Mouse (Mus musculus): ENCODE measurements around the gene Ffar4. TPM values are rescaled to one million over a fixed set of nuclear protein-coding genes. Genes with fewer than 3 reads are reported as not detected.
A peak's percentile ranks its signal among the peaks of the same experiment; 100 is the strongest.

Ffar4 gene
- not detected in 2 replicates for polyA plus RNA-seq (2015; fragmentation: Nextera tagmentation; extraction: Ambion mirVana)

DNA sequence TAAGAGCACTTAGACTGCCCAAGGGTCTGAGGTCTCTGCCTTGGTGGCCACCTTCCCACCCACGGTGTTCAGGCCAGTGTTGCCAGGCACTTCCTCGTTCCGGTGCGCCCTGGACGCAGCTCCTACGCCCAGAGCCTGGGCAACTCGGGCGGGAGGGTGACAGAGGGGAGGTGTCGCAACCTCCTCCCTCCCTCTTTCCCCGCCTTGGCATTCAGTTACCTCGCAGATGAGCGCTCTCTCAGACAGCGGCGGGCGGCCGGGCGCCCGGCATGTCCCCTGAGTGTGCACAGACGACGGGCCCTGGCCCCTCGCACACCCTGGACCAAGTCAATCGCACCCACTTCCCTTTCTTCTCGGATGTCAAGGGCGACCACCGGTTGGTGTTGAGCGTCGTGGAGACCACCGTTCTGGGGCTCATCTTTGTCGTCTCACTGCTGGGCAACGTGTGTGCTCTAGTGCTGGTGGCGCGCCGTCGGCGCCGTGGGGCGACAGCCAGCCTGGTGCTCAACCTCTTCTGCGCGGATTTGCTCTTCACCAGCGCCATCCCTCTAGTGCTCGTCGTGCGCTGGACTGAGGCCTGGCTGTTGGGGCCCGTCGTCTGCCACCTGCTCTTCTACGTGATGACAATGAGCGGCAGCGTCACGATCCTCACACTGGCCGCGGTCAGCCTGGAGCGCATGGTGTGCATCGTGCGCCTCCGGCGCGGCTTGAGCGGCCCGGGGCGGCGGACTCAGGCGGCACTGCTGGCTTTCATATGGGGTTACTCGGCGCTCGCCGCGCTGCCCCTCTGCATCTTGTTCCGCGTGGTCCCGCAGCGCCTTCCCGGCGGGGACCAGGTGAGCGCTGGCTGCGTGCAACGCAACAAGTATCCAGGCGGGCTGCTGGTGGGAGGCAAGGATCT lies at the start of gene Ffar4:
Ffar4 (plus strand) TSS at position 214 of the 901 bp plus-strand sequence.
- peak within 1 kb of the TSS; percentile 31 for H3K4me3 ChIP-seq
- peaks cover 49% of the 10 kb centered on the region for H3K27me3 ChIP-seq
- H3K27ac ChIP-seq (replicated peaks) = no peak within 1 kb of the TSS
- peak within 1 kb of the TSS; percentile 47; the same call in 1 of the 2 replicates for H3K9ac ChIP-seq
- peak within 1 kb of the TSS; percentile 59 for H3K4me2 ChIP-seq
- H3K36me3 ChIP-seq = no peaks in the 10 kb centered on the region
- H3K9me3 ChIP-seq = no peaks in the 10 kb centered on the region
- ATAC-seq (ENCODE audit: low read depth) = peak; percentile 27; the same call in 1 of the 2 replicates
- WGBS = 1% methylated on average over 76 of the region's 77 CpGs
- H3K4me1 ChIP-seq (replicated peaks) = peaks cover 8% of the 10 kb centered on the region

DNA sequence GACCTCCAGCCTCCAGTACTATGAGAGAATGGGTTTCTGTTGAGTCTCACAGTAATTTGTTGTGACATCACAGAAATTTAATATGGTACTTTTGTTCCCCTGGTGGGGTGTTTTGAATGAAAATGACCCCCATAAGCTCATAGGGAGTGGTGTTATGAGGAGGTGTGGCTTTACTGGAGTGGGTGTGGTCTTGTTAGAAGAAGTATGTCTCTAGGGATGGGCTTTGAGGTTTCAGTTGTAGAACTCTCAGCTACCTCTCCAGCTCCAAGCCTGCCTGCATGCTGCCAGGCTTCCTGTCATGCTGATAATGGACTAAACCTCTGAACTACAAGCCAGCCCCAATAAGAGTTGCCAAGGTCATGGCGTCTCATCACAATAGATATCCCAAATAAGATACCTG lies 47.2 kb upstream of the Ffar4 start:
- Histone ChIP-seq H3K9ac (no peak overlapping the region), H3K27me3 (peaks cover under 1% of the 10 kb centered on the region; the same call in 1 of the 2 replicates), H3K36me3 (no peaks in the 10 kb centered on the region), H3K9me3 (no peaks in the 10 kb centered on the region), H3K4me2 (no peak overlapping the region), H3K4me1 (replicated peaks) (peaks cover 4% of the 10 kb centered on the region), H3K27ac (replicated peaks) (no peak overlapping the region), H3K4me3 (no peak overlapping the region)
- ATAC-seq (ENCODE audit: low read depth) = no peak
- WGBS = 89% methylated on average over 1 of the region's 1 CpGs

DNA sequence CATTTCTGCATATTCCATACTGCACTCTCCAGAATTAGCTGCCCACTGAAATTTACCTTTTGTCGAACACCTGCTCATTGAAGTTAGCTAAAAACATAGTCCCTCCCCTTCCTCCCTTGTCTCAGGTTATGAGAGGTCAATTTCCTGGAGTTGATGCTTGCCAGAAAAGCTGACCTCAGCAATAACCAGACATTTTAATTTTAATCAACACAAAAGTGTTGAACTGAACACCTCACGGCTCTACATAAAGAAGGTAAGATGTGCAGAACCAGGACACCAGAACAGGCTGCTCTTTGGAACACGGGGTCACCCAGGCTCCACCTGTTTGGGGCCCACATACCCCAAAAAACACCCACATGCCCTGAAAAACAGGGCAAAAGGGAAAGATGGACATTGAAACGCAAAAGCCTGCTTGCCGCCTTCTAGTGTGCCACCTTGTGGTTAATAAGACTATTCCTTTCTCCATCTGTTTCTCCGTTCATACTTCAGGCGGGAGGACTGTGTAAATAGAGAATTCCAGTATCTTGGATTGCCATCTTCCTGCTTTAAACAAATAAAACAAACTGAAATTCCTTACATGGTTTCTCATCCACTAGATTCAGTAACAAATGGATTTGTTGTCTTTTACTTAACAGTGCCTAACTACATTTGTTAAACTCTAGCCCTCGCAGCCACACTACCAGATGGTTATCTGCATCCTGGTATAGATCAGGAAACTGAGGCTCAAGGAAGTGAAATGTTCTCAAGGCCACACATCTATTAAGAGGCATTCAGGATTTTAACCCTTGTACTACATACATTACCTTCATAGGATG lies 43.4 kb upstream of the Ffar4 start:
- WGBS = 37% methylated on average over 8 of the region's 8 CpGs
- no peaks in the 10 kb centered on the region for H3K9me3 ChIP-seq
- no peaks in the 10 kb centered on the region for H3K27me3 ChIP-seq
- H3K4me1 ChIP-seq (replicated peaks) = peaks cover 18% of the 10 kb centered on the region
- no peaks in the 10 kb centered on the region for H3K36me3 ChIP-seq
- no peak for ATAC-seq (ENCODE audit: low read depth)
- 0 out of 2 replicates have a peak overlapping the region, but pooled peaks have one; percentile 60 for H3K9ac ChIP-seq
- no peak overlapping the region for H3K27ac ChIP-seq (replicated peaks)
- H3K4me2 ChIP-seq = peak overlapping the region; percentile 90
- H3K4me3 ChIP-seq = peak overlapping the region; percentile 76

DNA sequence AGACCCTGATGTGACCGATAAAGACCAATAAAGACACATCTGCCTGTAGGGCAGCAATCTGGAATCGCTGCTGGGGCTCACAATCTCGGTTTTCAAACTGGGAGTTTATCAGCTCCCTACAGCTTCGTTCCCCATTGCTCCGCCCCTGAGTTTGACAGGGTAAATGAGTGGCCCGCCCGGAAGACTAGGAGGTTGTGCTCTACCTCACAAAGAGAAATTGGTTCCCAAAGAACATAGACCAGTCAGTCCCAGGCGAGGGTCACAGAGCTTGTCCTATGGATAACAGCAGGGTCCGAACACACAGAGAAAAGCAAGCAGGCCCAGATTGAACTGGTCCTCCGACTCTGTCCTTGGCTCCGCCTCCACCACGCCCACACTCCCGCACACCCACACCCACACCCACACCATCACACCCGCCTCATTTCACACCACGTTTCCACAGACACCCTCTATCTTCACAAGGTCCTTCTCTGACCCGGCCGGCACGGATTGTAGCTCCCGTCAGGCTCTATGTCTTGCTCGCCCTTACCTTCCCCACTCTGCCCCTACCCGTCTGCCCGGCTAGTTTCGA lies 42.6 kb upstream of the Ffar4 start:
- Histone ChIP-seq H3K4me2 (peak overlapping the region; percentile 90), H3K4me3 (peak overlapping the region; percentile 76), H3K9me3 (no peaks in the 10 kb centered on the region), H3K36me3 (no peaks in the 10 kb centered on the region), H3K27me3 (no peaks in the 10 kb centered on the region), H3K27ac (replicated peaks) (no peak overlapping the region), H3K4me1 (replicated peaks) (peaks cover 18% of the 10 kb centered on the region), H3K9ac (peak overlapping the region; percentile 60)
- ATAC-seq (ENCODE audit: low read depth) = peak; percentile 94
- WGBS = under 1% methylated on average over 23 of the region's 23 CpGs

DNA sequence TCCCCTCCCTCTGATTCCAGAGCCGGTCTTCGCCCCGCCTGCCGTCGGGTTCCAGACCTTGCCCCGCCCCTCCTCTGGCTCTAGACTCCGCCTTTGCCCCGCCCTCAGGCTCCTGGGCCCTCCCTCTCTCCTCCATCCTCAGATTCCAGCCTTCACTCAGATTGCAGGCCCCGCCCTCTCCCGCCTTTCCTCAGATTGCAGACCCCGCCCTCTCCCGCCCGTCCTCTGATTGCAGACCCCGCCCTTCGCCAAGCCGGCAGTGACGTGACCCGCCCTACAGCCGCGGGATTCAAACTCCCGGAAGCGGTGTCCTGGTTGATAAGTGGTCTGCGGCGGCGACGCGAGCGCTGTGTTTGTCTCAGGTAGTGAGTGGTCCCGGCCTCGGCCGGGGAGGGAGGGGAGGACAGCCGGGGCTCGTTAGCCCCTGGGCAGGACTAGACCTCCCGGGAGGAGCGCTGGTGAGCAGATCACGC lies 42.1 kb upstream of the Ffar4 start, which contains the start of gene Cep55:
Cep55 (plus strand) TSS at position 292 of the 473 bp plus-strand sequence.
- no peaks in the 10 kb centered on the region for H3K27me3 ChIP-seq
- peak; percentile 97 for ATAC-seq (ENCODE audit: low read depth)
- H3K9ac ChIP-seq = peak within 1 kb of the TSS; percentile 66
- H3K4me3 ChIP-seq = peak within 1 kb of the TSS; percentile 76
- H3K9me3 ChIP-seq = no peaks in the 10 kb centered on the region
- H3K27ac ChIP-seq (replicated peaks) = no peak within 1 kb of the TSS
- no peaks in the 10 kb centered on the region for H3K36me3 ChIP-seq
- 1% methylated on average over 35 of the region's 36 CpGs for WGBS
- H3K4me2 ChIP-seq = peak within 1 kb of the TSS; percentile 90
- H3K4me1 ChIP-seq (replicated peaks) = peaks cover 18% of the 10 kb centered on the region

DNA sequence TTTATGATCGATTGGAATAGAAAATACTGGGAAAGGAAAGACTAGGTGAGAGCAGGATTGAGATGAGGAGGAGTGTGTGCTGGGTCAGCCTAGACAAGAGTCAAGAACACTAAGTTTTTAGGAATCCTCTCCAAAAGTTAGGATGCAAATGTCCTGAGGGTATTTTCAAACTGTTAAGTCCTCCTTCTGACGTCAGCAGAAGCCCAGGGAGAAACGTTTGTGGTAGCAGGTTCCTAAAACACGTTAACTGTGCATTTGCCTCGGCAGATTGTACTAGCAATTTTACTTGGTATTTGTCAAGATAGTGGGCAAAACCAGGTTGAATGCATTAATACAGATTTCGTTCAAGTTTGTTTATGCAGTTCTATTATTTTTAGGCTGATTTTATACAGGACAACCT lies 41.1 kb upstream of the Ffar4 start:
- no peak for ATAC-seq (ENCODE audit: low read depth)
- Histone ChIP-seq H3K36me3 (0 out of 2 replicates have a peak, but pooled peaks cover 7% of the 10 kb centered on the region), H3K9me3 (no peaks in the 10 kb centered on the region), H3K27me3 (no peaks in the 10 kb centered on the region), H3K4me3 (peak overlapping the region; percentile 76), H3K4me2 (peak overlapping the region; percentile 90), H3K27ac (replicated peaks) (no peak overlapping the region), H3K4me1 (replicated peaks) (peaks cover 18% of the 10 kb centered on the region), H3K9ac (peak overlapping the region; percentile 66; the same call in 1 of the 2 replicates)
- WGBS = 20% methylated on average over 6 of the region's 6 CpGs

DNA sequence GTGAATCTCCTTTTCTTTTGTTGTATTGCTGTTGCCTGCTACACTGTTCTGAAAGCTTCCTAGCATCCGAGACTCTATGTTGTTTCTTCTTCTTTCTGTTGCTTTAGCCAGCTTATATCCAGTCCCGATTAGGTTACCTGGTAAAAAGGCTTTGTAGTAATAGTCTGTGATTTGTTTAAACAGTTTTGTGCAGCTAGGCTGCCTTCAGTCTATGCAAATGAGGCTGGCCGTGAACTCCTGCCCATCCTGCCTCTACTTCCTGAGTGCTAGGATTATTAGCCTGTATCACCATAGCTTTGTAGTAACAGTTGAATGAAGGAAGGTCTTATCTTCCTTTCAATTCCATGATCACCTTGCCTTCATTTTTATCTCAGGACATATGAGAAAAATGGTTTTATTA lies 40.6 kb upstream of the Ffar4 start:
- peak overlapping the region; percentile 90 for H3K4me2 ChIP-seq
- no peak for ATAC-seq (ENCODE audit: low read depth)
- WGBS = 51% methylated on average over 3 of the region's 3 CpGs
- H3K9me3 ChIP-seq = no peaks in the 10 kb centered on the region
- H3K9ac ChIP-seq = no peak overlapping the region
- no peak overlapping the region for H3K27ac ChIP-seq (replicated peaks)
- H3K27me3 ChIP-seq = no peaks in the 10 kb centered on the region
- peaks cover 18% of the 10 kb centered on the region for H3K4me1 ChIP-seq (replicated peaks)
- peaks cover 12% of the 10 kb centered on the region; the same call in 1 of the 2 replicates for H3K36me3 ChIP-seq
- peak overlapping the region; percentile 76 for H3K4me3 ChIP-seq

DNA sequence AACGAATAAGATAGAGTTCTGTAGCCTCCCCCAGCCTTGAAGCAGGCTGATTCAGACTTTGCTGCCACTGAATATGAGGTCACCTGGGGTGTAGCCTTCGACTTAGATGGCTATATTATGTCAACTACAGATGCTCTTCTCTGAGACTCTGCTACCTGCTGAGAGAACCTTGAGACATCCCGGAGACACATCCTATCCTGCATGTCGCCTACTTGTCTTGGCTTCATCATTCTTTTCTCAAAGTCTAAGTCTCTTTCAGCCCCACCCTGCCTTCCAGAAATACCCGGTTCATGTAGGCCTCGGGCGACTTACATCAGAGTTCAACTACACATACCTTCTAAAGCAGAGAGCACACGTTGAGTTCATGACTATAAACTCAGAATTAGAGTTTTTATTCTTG lies 39.9 kb upstream of the Ffar4 start:
- peaks cover 18% of the 10 kb centered on the region for H3K4me1 ChIP-seq (replicated peaks)
- 87% methylated on average over 8 of the region's 8 CpGs for WGBS
- H3K27ac ChIP-seq (replicated peaks) = no peak overlapping the region
- no peaks in the 10 kb centered on the region for H3K9me3 ChIP-seq
- ATAC-seq (ENCODE audit: low read depth) = no peak
- H3K27me3 ChIP-seq = no peaks in the 10 kb centered on the region
- peaks cover 13% of the 10 kb centered on the region; the same call in 1 of the 2 replicates for H3K36me3 ChIP-seq
- H3K4me2 ChIP-seq = no peak overlapping the region
- no peak overlapping the region for H3K4me3 ChIP-seq
- no peak overlapping the region for H3K9ac ChIP-seq

DNA sequence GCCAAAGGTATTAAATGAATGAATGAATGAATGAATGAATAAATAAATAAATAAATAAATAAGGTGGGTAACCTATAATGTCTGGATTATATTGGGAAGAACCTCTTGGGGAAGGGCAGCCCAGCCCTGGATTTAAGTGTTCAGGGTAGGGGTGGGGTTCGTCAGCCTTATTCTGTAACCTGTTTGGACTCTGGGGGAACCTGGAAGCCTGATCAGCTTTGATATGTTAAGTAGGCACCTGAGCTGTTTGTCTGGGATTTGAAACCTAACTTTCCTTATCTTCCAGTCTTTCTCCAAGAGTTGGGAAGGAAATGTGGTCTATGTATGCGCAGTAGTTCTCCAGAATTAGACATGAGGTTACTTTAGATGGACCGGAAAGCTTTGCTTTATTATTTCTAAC lies 33.7 kb upstream of the Ffar4 start:
- no peak overlapping the region for H3K9ac ChIP-seq
- no peak overlapping the region for H3K4me3 ChIP-seq
- no peak overlapping the region for H3K4me2 ChIP-seq
- H3K27ac ChIP-seq (replicated peaks) = no peak overlapping the region
- H3K27me3 ChIP-seq = no peaks in the 10 kb centered on the region
- 88% methylated on average over 3 of the region's 3 CpGs for WGBS
- H3K9me3 ChIP-seq = no peaks in the 10 kb centered on the region
- ATAC-seq (ENCODE audit: low read depth) = no peak
- H3K36me3 ChIP-seq = peaks cover 13% of the 10 kb centered on the region; the same call in 1 of the 2 replicates
- no peaks in the 10 kb centered on the region for H3K4me1 ChIP-seq (replicated peaks)

DNA sequence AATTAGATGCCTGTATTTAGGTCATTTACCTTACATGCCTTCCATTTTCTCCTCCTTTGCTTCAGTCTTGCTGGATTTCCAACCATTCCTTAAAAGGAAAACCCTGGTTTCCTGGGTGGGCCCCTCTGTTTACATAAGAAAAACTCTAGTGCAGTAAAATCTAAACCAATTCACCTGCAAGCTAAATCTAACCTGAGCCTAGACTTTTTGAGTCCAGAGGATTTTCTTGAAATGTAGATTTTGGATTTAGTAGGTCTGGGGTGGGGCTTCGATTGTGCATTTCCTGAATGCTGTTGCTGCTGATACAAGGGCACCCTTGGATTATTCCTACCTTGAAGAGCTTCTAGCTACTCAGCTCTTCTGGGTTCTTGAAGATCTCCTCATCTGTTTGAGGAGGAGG lies 32.8 kb upstream of the Ffar4 start:
- no peak overlapping the region for H3K27ac ChIP-seq (replicated peaks)
- no peak for ATAC-seq (ENCODE audit: low read depth)
- no peaks in the 10 kb centered on the region for H3K9me3 ChIP-seq
- no peaks in the 10 kb centered on the region for H3K4me1 ChIP-seq (replicated peaks)
- H3K27me3 ChIP-seq = no peaks in the 10 kb centered on the region
- no peak overlapping the region for H3K9ac ChIP-seq
- H3K36me3 ChIP-seq = peaks cover 13% of the 10 kb centered on the region; the same call in 1 of the 2 replicates
- no peak overlapping the region for H3K4me3 ChIP-seq
- 90% methylated on average over 1 of the region's 1 CpGs for WGBS
- H3K4me2 ChIP-seq = no peak overlapping the region

DNA sequence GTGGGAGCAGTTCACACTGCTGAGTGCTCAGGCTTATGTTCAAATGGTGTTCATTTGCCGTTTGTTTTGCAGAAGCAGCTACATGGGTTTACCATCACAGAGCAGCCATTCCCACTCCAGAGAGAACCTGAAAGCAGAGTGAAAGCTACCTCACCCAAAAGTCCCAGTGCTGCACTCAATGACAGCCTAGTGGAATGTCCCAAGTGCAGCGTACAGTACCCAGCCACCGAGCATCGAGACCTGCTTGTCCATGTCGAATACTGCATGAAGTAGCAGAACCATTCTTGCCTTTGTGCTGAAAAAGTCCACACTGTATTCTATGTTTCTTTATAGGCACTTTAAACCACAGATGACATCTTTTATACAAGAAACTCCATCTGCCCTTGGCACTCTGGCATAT lies 23.6 kb upstream of the Ffar4 start:
- Histone ChIP-seq H3K4me2 (no peak overlapping the region), H3K36me3 (peaks cover 27% of the 10 kb centered on the region), H3K4me3 (no peak overlapping the region), H3K9ac (no peak overlapping the region), H3K4me1 (replicated peaks) (no peaks in the 10 kb centered on the region), H3K27ac (replicated peaks) (no peak overlapping the region), H3K27me3 (no peaks in the 10 kb centered on the region), H3K9me3 (no peaks in the 10 kb centered on the region)
- no peak for ATAC-seq (ENCODE audit: low read depth)
- WGBS = 98% methylated on average over 5 of the region's 5 CpGs

Data from neural tube, embryonic 13.5 days (tissue).